Mouse (Mus musculus): Measurements from ENCODE around the gene Enox1.

GRCm38 (mm10) chr14:77669494-77669893 is 512.9 kb downstream of the Enox1 start:
- TF ChIP-seq EP300 (IDR thresholded peaks at IDR 0.05; ENCODE audit: insufficient read depth, low read depth, low read length), result no peak
- TF ChIP-seq CTCF (IDR thresholded peaks at IDR 0.05), result no peak
- no peak for TF ChIP-seq POLR2A (IDR thresholded peaks at IDR 0.05; ENCODE audit: insufficient read depth, low read depth, low read length)
